Mouse (Mus musculus): ENCODE measurements around the gene Nat8f2. TPM values are rescaled to one million over a fixed set of nuclear protein-coding genes. Genes with fewer than 3 reads are reported as not detected.
"Not testable (repeated sequence)": the region's sequence is repeated elsewhere in the genome, so short reads cannot be mapped to it uniquely, and the experiment has no call there.

Nat8f2 gene
- 0.15 and 0.16 TPM in 2 replicates for polyA plus RNA-seq (2012; rRNA removed)

GRCm38 (mm10) chr6:85869006-85869405, at the start of gene Nat8f2:
Gene Nat8f2, minus strand, starts transcription at chr6:85869158.
- WGBS: 32% methylated on average over 5 of the region's 5 CpGs
- not testable (repeated sequence) for DNase-seq (ENCODE audit: low read depth, low spot score)

- WGBS: 97% methylated on average over 3 of the region's 3 CpGs
- DNase-seq (ENCODE audit: low read depth, low spot score): not testable (repeated sequence)
Measured at GRCm38 (mm10) chr6:85918341-85918740, 49.4 kb upstream of the Nat8f2 start.

GRCm38 (mm10) chr6:85916596-85916995, 47.6 kb upstream of the Nat8f2 start:
- no peak for DNase-seq (ENCODE audit: low read depth, low spot score)
- WGBS: 52% methylated on average over 6 of the region's 6 CpGs

- WGBS: under 1% methylated on average over 61 of the region's 61 CpGs
- DNase-seq (ENCODE audit: low read depth, low spot score): peak; percentile 63
Measured at GRCm38 (mm10) chr6:85915539-85916513, 46.9 kb upstream of the Nat8f2 start, which contains the start of gene Nat8f1. Gene Nat8f1, minus strand, starts transcription at chr6:85915687.

GRCm38 (mm10) chr6:85915141-85915538, 46.2 kb upstream of the Nat8f2 start:
- no peak for DNase-seq (ENCODE audit: low read depth, low spot score)
- WGBS: 3% methylated on average over 11 of the region's 11 CpGs

GRCm38 (mm10) chr6:85911587-85911986, 42.6 kb upstream of the Nat8f2 start, which contains the start of gene Tprkb:
Gene Tprkb, plus strand, starts transcription at chr6:85911865.
- whole genome bisulfite sequencing: 62% methylated on average over 3 of the region's 3 CpGs
- DNase-seq (ENCODE audit: low read depth, low spot score): no peak

GRCm38 (mm10) chr6:85909704-85910103, 40.7 kb upstream of the Nat8f2 start:
- no peak for DNase-seq (ENCODE audit: low read depth, low spot score)
- WGBS: 92% methylated on average over 1 of the region's 1 CpGs

- 32% methylated on average over 3 of the region's 3 CpGs for WGBS
- no peak for DNase-seq (ENCODE audit: low read depth, low spot score)
Measured at GRCm38 (mm10) chr6:85908341-85908740, 39.4 kb upstream of the Nat8f2 start.

GRCm38 (mm10) chr6:85906911-85907351, 38.0 kb upstream of the Nat8f2 start:
- WGBS: 69% methylated on average over 2 of the region's 2 CpGs
- not testable (repeated sequence) for DNase-seq (ENCODE audit: low read depth, low spot score)

- WGBS: 14% methylated on average over 20 of the region's 20 CpGs
Measured at GRCm38 (mm10) chr6:85904642-85905061, 35.7 kb upstream of the Nat8f2 start, which contains the start of gene Nat8f4. Gene Nat8f4, minus strand, starts transcription at chr6:85904884.

GRCm38 (mm10) chr6:85902303-85902702, 33.3 kb upstream of the Nat8f2 start:
- peak; percentile 46 for DNase-seq (ENCODE audit: low read depth, low spot score)
- WGBS: 34% methylated on average over 2 of the region's 2 CpGs

More at GRCm38 (mm10) chr6:85904642-85905061, 35.7 kb upstream of the Nat8f2 start, which contains the start of gene Nat8f4:
- DNase-seq (ENCODE audit: low read depth, low spot score): not testable (repeated sequence)

GRCm38 (mm10) chr6:85898596-85899475, 29.9 kb upstream of the Nat8f2 start:
- not testable (repeated sequence) for DNase-seq (ENCODE audit: low read depth, low spot score)
- 77% methylated on average over 7 of the region's 8 CpGs for WGBS

- DNase-seq (ENCODE audit: low read depth, low spot score): not testable (repeated sequence)
- WGBS: 62% methylated on average over 25 of the region's 25 CpGs
Measured at GRCm38 (mm10) chr6:85895061-85895648, 26.2 kb upstream of the Nat8f2 start.

GRCm38 (mm10) chr6:85888961-85889360, 20.0 kb upstream of the Nat8f2 start:
- no peak for DNase-seq (ENCODE audit: low read depth, low spot score)
- WGBS: 84% methylated on average over 2 of the region's 2 CpGs

- DNase-seq (ENCODE audit: low read depth, low spot score): no peak
- 69% methylated on average over 1 of the region's 1 CpGs for WGBS
Measured at GRCm38 (mm10) chr6:85884311-85884710, 15.4 kb upstream of the Nat8f2 start.

- WGBS: 94% methylated on average over 9 of the region's 9 CpGs
- not testable (repeated sequence) for DNase-seq (ENCODE audit: low read depth, low spot score)
Measured at GRCm38 (mm10) chr6:85883246-85883645, 14.3 kb upstream of the Nat8f2 start.

- WGBS: 79% methylated on average over 8 of the region's 8 CpGs
- no peak for DNase-seq (ENCODE audit: low read depth, low spot score)
Measured at GRCm38 (mm10) chr6:85867726-85868690, 950 bp downstream of the Nat8f2 start.

GRCm38 (mm10) chr6:85866995-85867394, 2.0 kb downstream of the Nat8f2 start:
- 84% methylated on average over 1 of the region's 1 CpGs for WGBS
- DNase-seq (ENCODE audit: low read depth, low spot score): not testable (repeated sequence)

Data from large intestine, adult 2 months (tissue).